In genomic region chr17:73806331-73806730, GRCm38 (mm10) we compare ENCODE assay signal across 12 mouse cellular contexts. TPM values are rescaled to one million over a fixed set of nuclear protein-coding genes. Genes with fewer than 3 reads are reported as not detected.
DNase-seq lines count a peak whose midpoint lies in the region; ATAC-seq and TF ChIP-seq lines count a peak whose summit lies in the region.
"Had no signal": no experiment of that assay in that cellular context is flagged by ENCODE, and none has a peak within 500 bp of the region (broad histone marks: within the 10 kb centered on the region; RNA-seq: fewer than 3 reads in every experiment).

No protein-coding gene starts in this region.

- no peaks in the 10 kb centered on the region for H3K36me3 ChIP-seq in kidney, embryonic 15.5 days
- H3K36me3 ChIP-seq in kidney, embryonic 14.5 days (ENCODE audit: control insufficient read depth, insufficient read depth, low read length) = no peaks in the 10 kb centered on the region
- no peaks in the 10 kb centered on the region for H3K36me3 ChIP-seq in liver, embryonic 11.5 days (ENCODE audit: control insufficient read depth, insufficient read depth, low read length)
- H3K36me3 ChIP-seq: heart, embryonic 12.5 days had no signal

- TF ChIP-seq CTCF in cerebellum, adult 2 months (IDR thresholded peaks at IDR 0.05; ENCODE audit: borderline replicate concordance, insufficient read depth, low read depth, low read length) = no peak

- no peak for TF ChIP-seq POLR2A in cerebellum, adult 2 months (IDR thresholded peaks at IDR 0.05; ENCODE audit: borderline replicate concordance, insufficient read depth, low read length)

- peak; percentile 28 to 35 for DNase-seq in cerebellum, adult 2 months
- DNase-seq in cerebellum, postnatal 14 days = no peak
- peak; percentile 67 for DNase-seq in A20 (ENCODE audit: low read depth, low spot score)
- DNase-seq in liver, embryonic 11.5 days (ENCODE audit: low spot score) = no peak
- DNase-seq in frontal cortex, postnatal 36 days (ENCODE audit: low spot score in 2 of 2) = no peak
- DNase-seq: adrenal gland, adult 8-10 months; kidney, adult 9 months; retina, postnatal 1 day had no signal

- H3K27me3 ChIP-seq in cerebellum, adult 2 months (ENCODE audit: control insufficient read depth, insufficient read depth, low read length) = no peaks in the 10 kb centered on the region
- peaks cover 3% of the 10 kb centered on the region; the same call in 1 of the 2 replicates for H3K27me3 ChIP-seq in kidney, embryonic 15.5 days
- H3K27me3 ChIP-seq in kidney, embryonic 14.5 days (ENCODE audit: control insufficient read depth, insufficient read depth, low read length) = no peaks in the 10 kb centered on the region
- H3K27me3 ChIP-seq in liver, embryonic 11.5 days (replicated peaks; ENCODE audit: control insufficient read depth, insufficient read depth, low read length) = no peaks in the 10 kb centered on the region; the same call in 1 of the 2 replicates
- H3K27me3 ChIP-seq: heart, embryonic 12.5 days had no signal

- 0 out of 2 replicates have a peak overlapping the region, but pooled peaks have one; percentile 6 for H3K4me2 ChIP-seq in kidney, embryonic 15.5 days
- no peak overlapping the region for H3K4me2 ChIP-seq in kidney, embryonic 14.5 days (replicated peaks; ENCODE audit: low read depth, low read length)
- peak overlapping the region; percentile 52 for H3K4me2 ChIP-seq in liver, embryonic 11.5 days

- peak overlapping the region; percentile 55 for H3K4me3 ChIP-seq in cerebellum, adult 2 months (replicated peaks; ENCODE audit: insufficient read depth, low read depth, low read length)
- H3K4me3 ChIP-seq in kidney, embryonic 15.5 days (replicated peaks) = no peak overlapping the region
- no peak overlapping the region for H3K4me3 ChIP-seq in kidney, embryonic 14.5 days (ENCODE audit: low read length)
- peak overlapping the region; percentile 54 for H3K4me3 ChIP-seq in liver, embryonic 11.5 days (ENCODE audit: low read depth, low read length)

- WGBS in cerebellum, adult 2 months = 31% methylated on average over 6 of the region's 6 CpGs
- 80% methylated on average over 6 of the region's 6 CpGs for WGBS in kidney, embryonic 15.5 days
- WGBS in kidney, embryonic 14.5 days = 74% methylated on average over 6 of the region's 6 CpGs
- 77% methylated on average over 6 of the region's 6 CpGs for WGBS in liver, embryonic 11.5 days

- H3K27ac ChIP-seq in cerebellum, adult 2 months (ENCODE audit: insufficient read depth, low read length) = 0 out of 2 replicates have a peak overlapping the region, but pooled peaks have one; percentile 25
- H3K27ac ChIP-seq in kidney, embryonic 15.5 days = no peak overlapping the region
- H3K27ac ChIP-seq in kidney, embryonic 14.5 days (ENCODE audit: low read depth, low read length) = no peak overlapping the region
- no peak overlapping the region for H3K27ac ChIP-seq in liver, embryonic 11.5 days (ENCODE audit: low read depth, low read length)

- H3K9me3 ChIP-seq in kidney, embryonic 15.5 days (replicated peaks) = no peaks in the 10 kb centered on the region
- H3K9me3 ChIP-seq in kidney, embryonic 14.5 days (ENCODE audit: control insufficient read depth, low read length) = no peaks in the 10 kb centered on the region
- H3K9me3 ChIP-seq in liver, embryonic 11.5 days (ENCODE audit: control insufficient read depth, low read length) = no peaks in the 10 kb centered on the region
- H3K9me3 ChIP-seq: heart, embryonic 12.5 days had no signal

- peaks cover 30% of the 10 kb centered on the region for H3K4me1 ChIP-seq in cerebellum, adult 2 months (ENCODE audit: control insufficient read depth, insufficient read depth, low read length)
- peaks cover 21% of the 10 kb centered on the region for H3K4me1 ChIP-seq in kidney, embryonic 15.5 days
- peaks cover 3% of the 10 kb centered on the region; the same call in 1 of the 2 replicates for H3K4me1 ChIP-seq in kidney, embryonic 14.5 days (ENCODE audit: control insufficient read depth, insufficient read depth, low read length)
- H3K4me1 ChIP-seq in liver, embryonic 11.5 days (replicated peaks; ENCODE audit: control insufficient read depth, insufficient read depth, low read length) = peaks cover 3% of the 10 kb centered on the region; the same call in 1 of the 2 replicates

- H3K9ac ChIP-seq in kidney, embryonic 15.5 days = no peak overlapping the region
- no peak overlapping the region for H3K9ac ChIP-seq in kidney, embryonic 14.5 days (ENCODE audit: low read depth, low read length)
- H3K9ac ChIP-seq in liver, embryonic 11.5 days (ENCODE audit: low read depth, low read length) = no peak overlapping the region
- H3K9ac ChIP-seq: heart, embryonic 12.5 days had no signal

- no peak for ATAC-seq in kidney, embryonic 15.5 days (replicated peaks; ENCODE audit: low FRiP score)
- ATAC-seq in kidney, embryonic 14.5 days (ENCODE audit: low FRiP score, low TSS enrichment) = no peak
- ATAC-seq in liver, embryonic 11.5 days (replicated peaks; ENCODE audit: low FRiP score) = no peak
- ATAC-seq in megakaryocyte-erythroid progenitor cell, adult 5-6 weeks (replicated peaks; ENCODE audit: low FRiP score, low TSS enrichment, poor library complexity, severe bottlenecking) = no peak

RNA-seq across cellular contexts. Expression of gene Ehd3, which starts 2.4 kb away (rescaled TPM):
- 60.6 and 61.9 TPM in 2 replicates for polyA plus RNA-seq in cerebellum, adult 2 months (2012; rRNA removed)
- 18.2 and 21.3 TPM in 2 replicates for polyA plus RNA-seq in kidney, embryonic 15.5 days (2015; fragmentation: Nextera tagmentation; extraction: Ambion mirVana)
- 9.4 and 11.4 TPM in 2 replicates for polyA plus RNA-seq in kidney, embryonic 14.5 days (2014; fragmentation: Nextera tagmentation; extraction: Ambion mirVana)
- polyA plus RNA-seq in liver, embryonic 11.5 days (2014; fragmentation: Nextera tagmentation; extraction: Ambion mirVana) = 42.2 and 44.4 TPM in 2 replicates
- total RNA-seq in megakaryocyte-erythroid progenitor cell, adult 5-6 weeks (2014; fragmentation: Nextera tagmentation) = 1.4 and 5.9 TPM in 2 replicates
- total RNA-seq in megakaryocyte-erythroid progenitor cell, adult 5-6 weeks (2017) = 3.3 and 3.9 TPM in 2 replicates

Comparison
In these comparisons a context has a peak if more than half of its experiments do, and no peak if none do; other contexts are left out.
1. DNase-seq: peak in cerebellum, adult 2 months (2 of 2) and A20 (single experiment); none in cerebellum, postnatal 14 days (0 of 2), liver, embryonic 11.5 days (single experiment) and frontal cortex, postnatal 36 days (0 of 2).
2. H3K4me3 ChIP-seq: peak in cerebellum, adult 2 months (single experiment) and liver, embryonic 11.5 days (single experiment); none in kidney, embryonic 15.5 days (single experiment) and kidney, embryonic 14.5 days (single experiment).